Mouse (Mus musculus) brain, embryonic 14.5 days (tissue): ENCODE measurements around the gene Nras.

Source experiments
- CTCF ChIP-seq: fragments of 200-500 bp; IDR thresholded peaks from 2 replicates; pipeline ENCODE4 v1.5.1; 2012; ENCODE audit warnings: inconsistent platforms, mild to moderate bottlenecking, moderate library complexity, borderline replicate concordance; ENCODE audit not compliant: insufficient read depth, insufficient read length; ENCODE audit errors: extremely low read depth
- POLR2A ChIP-seq: fragments of 200-500 bp; IDR thresholded peaks from 2 replicates; pipeline ENCODE4 v1.6.1; 2012; ENCODE audit warnings: mild to moderate bottlenecking, inconsistent platforms, borderline replicate concordance; ENCODE audit not compliant: poor library complexity, insufficient read depth, insufficient read length, severe bottlenecking; ENCODE audit errors: extremely low read depth

DNA sequence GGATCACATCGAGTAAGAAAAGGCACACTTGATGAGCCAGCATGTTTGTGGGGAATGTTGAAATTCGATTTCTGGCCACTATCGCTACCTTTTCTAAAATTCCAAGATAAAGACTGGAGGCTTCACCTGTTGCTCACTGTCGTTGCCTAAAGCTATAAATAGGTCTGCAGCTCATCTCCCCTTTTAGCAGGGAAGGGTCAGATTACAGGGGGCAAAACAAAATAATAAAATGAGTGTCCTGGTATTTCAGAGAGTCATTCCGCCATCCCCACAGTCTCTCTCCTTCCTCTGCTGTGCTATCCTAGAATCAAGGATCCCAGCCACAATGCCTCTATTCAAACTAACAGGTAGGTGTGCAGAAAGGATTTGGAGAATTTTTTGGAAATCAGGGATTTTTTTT is 15.7 kb downstream of the Nras start, which contains the start of gene Ampd1:
- TF ChIP-seq POLR2A (no peak), CTCF (no peak)
